Mouse (Mus musculus) lung, postnatal 0 days (tissue): ENCODE results near the gene Tub. TPM values are rescaled to one million over a fixed set of nuclear protein-coding genes. Genes with fewer than 3 reads are reported as not detected.
A peak's percentile ranks its signal among the peaks of the same experiment; 100 is the strongest.

Experiments used
- ATAC-seq: fragments of 200-750 bp; cut with Nextera tagmentation; 2 replicates; pipeline ENCODE4 v1.8.0; 2017; ENCODE audit warnings: moderate library complexity
- DNase-seq: peaks from one replicate; pipeline ENCODE4 v3.0.0-alpha.2; 2016; ENCODE audit warnings: low spot score
- H3K27ac ChIP-seq: fragments of 300-500 bp; sonication (generic); 2 replicates; pipeline ENCODE4 v1.5.1; 2014; ENCODE audit warnings: antibody characterized with exemption, mild to moderate bottlenecking, low read length, mixed read lengths
- H3K27me3 ChIP-seq: fragments of 300-500 bp; sonication (generic); replicated peaks from 2 replicates; pipeline ENCODE4 v1.6.1; 2014; ENCODE audit warnings: low read length, mixed read lengths; ENCODE audit not compliant: insufficient read depth
- H3K36me3 ChIP-seq: fragments of 300-500 bp; sonication (generic); 2 replicates; pipeline ENCODE4 v1.6.1; 2014; ENCODE audit warnings: low read length, mixed read lengths; ENCODE audit not compliant: insufficient read depth
- H3K4me1 ChIP-seq: fragments of 300-500 bp; sonication (generic); 2 replicates; pipeline ENCODE4 v1.6.1; 2014; ENCODE audit warnings: antibody characterized with exemption, low read depth, low read length, mixed read lengths; ENCODE audit not compliant: insufficient read depth
- H3K4me2 ChIP-seq: fragments of 300-500 bp; sonication (generic); replicated peaks from 2 replicates; pipeline ENCODE4 v1.6.1; 2014; ENCODE audit warnings: low read depth, mild to moderate bottlenecking, low read length, moderate library complexity, mixed read lengths
- H3K4me3 ChIP-seq: fragments of 300-500 bp; sonication (generic); 2 replicates; pipeline ENCODE4 v1.5.1; 2014; ENCODE audit warnings: low read depth, low read length
- H3K9ac ChIP-seq: fragments of 300-500 bp; sonication (generic); replicated peaks from 2 replicates; pipeline ENCODE4 v1.6.1; 2014; ENCODE audit warnings: low read depth, mild to moderate bottlenecking
- H3K9me3 ChIP-seq: fragments of 300-500 bp; sonication (generic); 2 replicates; pipeline ENCODE4 v1.6.1; 2016; ENCODE audit warnings: low read length, mixed read lengths
- CTCF ChIP-seq: IDR thresholded peaks from 2 replicates; pipeline ENCODE4 v1.5.1; 2016; ENCODE audit warnings: antibody characterized with exemption, mild to moderate bottlenecking
- EP300 ChIP-seq: IDR thresholded peaks from 2 replicates; pipeline ENCODE4 v1.6.1; 2016; ENCODE audit warnings: antibody characterized with exemption, mild to moderate bottlenecking, control low read depth
- WGBS: fragments of 180-500 bp; shearing (Covaris S2); extraction: QIAGEN DNeasy Blood & Tissue Kit; methylation state at CpG from one replicate; pipeline ENCODE4 v1.1.7; 2014; 5-methylcytosine and 5-hydroxymethylcytosine counted together
- polyA plus RNA-seq: library from polyadenylated mRNA; unstranded; fragments of >200 nt; fragmentation: Nextera tagmentation; extraction: Ambion mirVana; gene quantifications from 2 replicates; pipeline ENCODE4 v1.2.1, GENCODE M21; 2015

Gene Tub
- polyA plus RNA-seq, 1 experiment from 2014 or later, result 0.38 TPM

DNA sequence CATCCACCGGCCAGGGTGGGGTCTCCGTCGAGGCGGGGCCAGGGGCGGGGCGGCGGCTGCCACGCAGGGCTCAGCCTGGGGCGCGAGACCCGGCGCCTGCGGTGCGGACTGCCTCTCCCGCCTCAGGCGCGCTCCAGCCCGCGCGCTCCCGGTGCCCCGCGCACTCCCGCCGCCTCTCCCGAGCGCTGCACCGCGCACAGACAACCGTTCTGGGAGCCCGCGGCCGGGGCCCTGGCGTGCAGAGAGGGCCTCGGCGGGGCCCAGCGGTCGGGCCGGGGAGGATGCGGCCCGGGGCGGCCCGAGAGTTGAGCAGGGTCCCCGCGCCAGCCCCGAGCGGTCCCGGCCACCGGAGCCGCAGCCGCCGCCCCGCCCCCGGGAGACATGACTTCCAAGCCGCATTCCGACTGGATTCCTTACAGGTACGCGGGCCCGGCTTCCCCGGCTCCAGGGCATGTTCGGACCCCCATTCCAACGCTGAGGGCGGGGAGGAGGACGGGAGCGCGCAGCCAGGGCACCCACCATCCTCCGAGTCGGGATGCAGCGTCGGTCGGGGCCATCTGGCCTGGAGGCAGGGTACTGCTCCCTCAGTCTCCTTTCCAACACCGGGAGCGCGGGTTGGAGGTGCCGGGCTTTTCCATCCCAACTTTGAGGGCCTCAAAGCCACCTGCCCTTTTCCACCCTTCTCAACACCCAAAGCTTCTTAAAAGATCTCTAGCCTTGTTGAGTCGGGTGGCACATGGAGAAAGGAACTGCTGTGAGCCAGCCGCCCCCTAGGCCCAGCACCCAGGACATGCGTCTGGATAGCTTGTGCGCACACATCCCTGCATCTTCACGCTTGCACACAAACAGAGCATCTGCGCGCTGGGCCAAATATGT lies 60.8 kb downstream of the Tub start:
- Histone ChIP-seq H3K4me2 (peak overlapping the region; percentile 75), H3K9me3 (no peaks in the 10 kb centered on the region), H3K4me1 (no peaks in the 10 kb centered on the region), H3K27ac (no peak overlapping the region), H3K27me3 (peaks cover 17% of the 10 kb centered on the region), H3K36me3 (no peaks in the 10 kb centered on the region), H3K9ac (no peak overlapping the region; the same call in 1 of the 2 replicates), H3K4me3 (peak overlapping the region; percentile 41)
- WGBS, result 2% methylated on average over 67 of the region's 82 CpGs
- peak; percentile 43 for ATAC-seq
- DNase-seq, result no peak
- TF ChIP-seq CTCF (no peak), EP300 (no peak)

DNA sequence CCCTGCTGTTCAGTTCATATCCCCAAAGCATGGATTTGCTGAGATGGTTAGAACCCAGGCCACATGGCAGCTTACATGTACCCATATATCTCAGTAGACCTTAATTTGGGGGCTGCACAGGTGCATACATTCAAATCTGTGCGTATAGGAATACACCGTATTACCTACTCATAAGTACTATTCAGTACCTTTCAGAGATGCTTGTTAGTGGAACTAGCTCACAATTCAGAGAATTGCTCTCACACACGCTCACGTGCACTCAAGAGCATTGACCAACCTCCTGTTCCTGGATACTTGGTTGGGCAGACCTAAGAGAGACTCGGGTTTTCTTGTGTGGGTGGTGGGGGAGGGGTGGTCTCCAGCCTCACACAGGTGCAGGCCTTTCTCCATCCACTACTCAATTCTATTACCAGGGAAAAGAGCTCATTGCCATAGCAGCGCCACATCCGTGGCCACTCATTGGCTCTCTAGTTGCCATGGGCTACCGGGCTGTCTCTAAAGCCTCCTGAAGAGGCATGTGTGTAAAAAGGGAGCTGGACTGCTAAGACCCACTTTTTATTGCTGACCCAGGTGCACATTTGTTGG lies 61.5 kb downstream of the Tub start:
- no peak overlapping the region for H3K9ac ChIP-seq
- no peak overlapping the region for H3K4me2 ChIP-seq
- H3K36me3 ChIP-seq, result no peaks in the 10 kb centered on the region
- peaks cover 17% of the 10 kb centered on the region for H3K27me3 ChIP-seq
- ATAC-seq, result no peak
- no peak for DNase-seq
- H3K9me3 ChIP-seq, result no peaks in the 10 kb centered on the region
- H3K4me3 ChIP-seq, result no peak overlapping the region
- WGBS, result 45% methylated on average over 8 of the region's 8 CpGs
- no peak overlapping the region for H3K27ac ChIP-seq
- TF ChIP-seq EP300 (no peak), CTCF (no peak)
- no peaks in the 10 kb centered on the region for H3K4me1 ChIP-seq

DNA sequence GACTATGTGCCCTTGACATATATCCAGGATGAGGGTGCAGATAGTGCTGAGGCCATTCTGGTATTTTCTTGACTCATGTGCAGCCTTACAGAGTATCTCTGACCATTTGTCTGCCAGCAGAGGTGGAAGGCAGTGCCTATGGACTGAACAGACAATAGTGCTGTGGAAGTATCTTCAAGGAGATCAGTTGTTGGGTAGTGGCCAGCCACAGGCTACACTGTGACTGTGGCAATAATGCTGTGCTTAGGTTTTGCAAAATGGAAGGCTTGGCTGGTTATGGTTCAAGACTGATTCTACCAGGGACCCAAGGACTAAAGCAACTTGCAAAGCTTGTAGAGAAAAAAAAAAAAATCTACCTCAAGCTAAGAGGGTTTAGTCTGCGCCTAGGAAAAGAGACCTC lies 62.4 kb downstream of the Tub start:
- no peak overlapping the region for H3K27ac ChIP-seq
- H3K36me3 ChIP-seq, result no peaks in the 10 kb centered on the region
- no peak for ATAC-seq
- H3K9ac ChIP-seq, result no peak overlapping the region
- H3K4me2 ChIP-seq, result no peak overlapping the region
- no peaks in the 10 kb centered on the region for H3K9me3 ChIP-seq
- peaks cover 17% of the 10 kb centered on the region for H3K27me3 ChIP-seq
- WGBS, result 75% methylated on average over 1 of the region's 1 CpGs
- TF ChIP-seq CTCF (no peak), EP300 (no peak)
- no peaks in the 10 kb centered on the region for H3K4me1 ChIP-seq
- no peak overlapping the region for H3K4me3 ChIP-seq
- no peak for DNase-seq

DNA sequence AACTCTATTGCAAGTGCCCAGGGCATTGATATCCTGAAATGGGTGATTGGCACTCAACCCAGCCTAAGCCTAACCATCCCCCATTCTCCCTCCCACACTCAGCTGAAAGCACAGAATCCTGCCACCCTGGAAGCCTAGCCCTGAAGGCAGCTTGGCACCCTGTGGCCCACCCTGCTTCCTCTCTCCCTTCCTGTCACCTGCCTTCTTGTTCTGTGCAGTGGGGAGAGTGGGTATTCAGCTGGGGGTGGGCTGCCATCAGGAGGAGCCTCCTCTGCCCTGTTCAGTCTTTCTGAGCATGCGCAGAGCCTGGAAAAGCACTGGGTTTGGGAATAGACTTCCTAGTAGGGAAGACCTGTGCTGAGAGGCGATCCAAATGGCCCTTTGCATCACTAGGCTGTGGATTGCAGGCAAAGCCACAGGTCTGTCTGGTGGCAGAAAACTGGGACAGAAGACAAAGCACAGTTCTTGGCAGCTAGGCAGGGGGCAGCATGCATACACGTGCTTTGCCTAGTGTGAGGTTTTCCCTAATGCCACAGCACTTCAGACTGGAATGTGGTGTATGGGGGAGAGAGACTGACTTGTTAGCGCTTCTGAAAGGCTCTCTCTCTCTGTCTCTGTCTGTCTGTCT lies 63.0 kb downstream of the Tub start:
- no peaks in the 10 kb centered on the region for H3K4me1 ChIP-seq
- H3K27me3 ChIP-seq, result peaks cover 17% of the 10 kb centered on the region
- TF ChIP-seq EP300 (no peak), CTCF (0 out of 2 replicates have a peak, but pooled peaks have one; percentile 4)
- DNase-seq (no peak), ATAC-seq (no peak)
- H3K4me3 ChIP-seq, result no peak overlapping the region
- H3K9me3 ChIP-seq, result no peaks in the 10 kb centered on the region
- H3K4me2 ChIP-seq, result no peak overlapping the region
- H3K9ac ChIP-seq, result no peak overlapping the region
- H3K36me3 ChIP-seq, result no peaks in the 10 kb centered on the region
- no peak overlapping the region for H3K27ac ChIP-seq
- WGBS, result 36% methylated on average over 4 of the region's 4 CpGs

DNA sequence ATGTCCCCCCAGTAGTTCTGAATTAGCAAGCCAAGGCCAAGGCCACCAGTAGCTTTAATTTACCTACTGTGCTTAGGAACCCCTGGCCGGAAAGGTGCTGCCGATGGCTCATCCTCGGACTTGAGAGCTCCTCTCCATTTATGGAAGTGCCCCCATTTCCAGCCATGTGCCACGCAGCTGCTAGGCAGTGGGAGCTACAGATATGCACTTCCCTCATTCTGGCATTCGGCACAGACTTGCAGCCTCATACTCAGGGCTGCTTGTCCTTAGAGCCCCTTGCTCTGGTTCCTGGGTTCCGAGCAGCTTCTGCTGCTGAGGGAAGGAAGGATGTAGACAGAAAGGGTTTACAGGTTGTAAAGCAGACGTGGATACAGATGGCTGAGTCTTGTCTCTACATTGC lies 64.7 kb downstream of the Tub start:
- 82% methylated on average over 7 of the region's 7 CpGs for WGBS

DNA sequence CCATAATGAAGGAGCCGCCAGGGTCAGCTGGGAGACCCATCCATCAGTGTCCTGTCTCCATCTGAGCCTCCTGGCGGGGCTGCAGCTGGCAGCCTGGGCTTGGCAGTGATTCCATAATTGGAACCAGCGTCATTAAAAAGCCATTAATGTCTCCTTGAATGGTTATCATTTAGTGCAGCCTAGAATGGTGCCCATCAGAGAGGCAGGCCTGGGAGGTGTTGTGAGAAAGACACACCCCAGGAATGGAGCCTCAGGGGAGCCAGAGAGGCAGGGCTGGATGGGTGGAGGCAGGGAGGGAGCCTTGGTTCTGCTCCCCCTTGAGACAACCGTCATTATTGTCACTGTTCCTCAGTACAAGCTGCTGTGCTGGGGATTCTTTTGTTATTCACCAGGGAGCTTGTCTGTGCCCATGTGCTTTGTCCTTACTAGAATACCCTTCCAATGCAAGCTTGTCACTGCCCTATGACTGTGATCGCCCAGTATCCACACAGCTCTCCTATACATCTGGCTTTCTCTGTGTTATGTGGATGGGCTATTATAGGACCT lies 66.3 kb downstream of the Tub start:
- WGBS, result 44% methylated on average over 5 of the region's 5 CpGs
- no peak for ATAC-seq

More for the DNA sequence above, 64.7 kb downstream of the Tub start:
- Histone ChIP-seq H3K36me3 (no peaks in the 10 kb centered on the region), H3K9ac (no peak overlapping the region), H3K4me3 (no peak overlapping the region), H3K27ac (no peak overlapping the region), H3K4me2 (no peak overlapping the region), H3K9me3 (no peaks in the 10 kb centered on the region), H3K4me1 (no peaks in the 10 kb centered on the region), H3K27me3 (peaks cover 17% of the 10 kb centered on the region)
- DNase-seq (no peak), ATAC-seq (no peak)
- TF ChIP-seq EP300, result no peak
- TF ChIP-seq CTCF, result no peak

More for the DNA sequence above, 66.3 kb downstream of the Tub start:
- Histone ChIP-seq H3K4me2 (no peak overlapping the region), H3K9me3 (no peaks in the 10 kb centered on the region), H3K9ac (no peak overlapping the region), H3K4me1 (no peaks in the 10 kb centered on the region), H3K27ac (no peak overlapping the region), H3K27me3 (peaks cover 5% of the 10 kb centered on the region; the same call in 1 of the 2 replicates), H3K36me3 (no peaks in the 10 kb centered on the region), H3K4me3 (no peak overlapping the region)
- no peak for TF ChIP-seq CTCF
- no peak for TF ChIP-seq EP300
- no peak for DNase-seq
